Mouse (Mus musculus): Measurements from ENCODE around the gene Bpifa1. TPM values are rescaled to one million over a fixed set of nuclear protein-coding genes. Genes with fewer than 3 reads are reported as not detected.

Bpifa1 gene
- not detected for polyA plus RNA-seq (2014; fragmentation: Illumina TruSeq; extraction: RNeasy Lipid Tissue Mini Kit (QIAGEN cat#74804))

GRCm38 (mm10) chr2:154142580-154142979, at the start of gene Bpifa1:
Gene Bpifa1, plus strand, starts transcription at chr2:154142880.

GRCm38 (mm10) chr2:154130120-154130519, 12.6 kb upstream of the Bpifa1 start, which contains the start of gene Bpifa3:
Gene Bpifa3, plus strand, starts transcription at chr2:154130336.

GRCm38 (mm10) chr2:154162307-154162706, 19.6 kb downstream of the Bpifa1 start, which contains the start of gene Bpifa5:
Gene Bpifa5, plus strand, starts transcription at chr2:154162607.

GRCm38 (mm10) chr2:154190546-154191258, 48.0 kb downstream of the Bpifa1 start, which contains the start of gene Bpifb1:
Gene Bpifb1, plus strand, starts transcription at chr2:154190818.

Other genes starting within 250 kb of the Bpifa1 start
- gene Bpifb6, start 242.5 kb upstream of the Bpifa1 start, polyA plus RNA-seq (2014; fragmentation: Illumina TruSeq; extraction: RNeasy Lipid Tissue Mini Kit (QIAGEN cat#74804)) = not detected
- not detected for gene Bpifb3, start 224.7 kb upstream of the Bpifa1 start, polyA plus RNA-seq (2014; fragmentation: Illumina TruSeq; extraction: RNeasy Lipid Tissue Mini Kit (QIAGEN cat#74804))
- gene Bpifb4, start 204.7 kb upstream of the Bpifa1 start, polyA plus RNA-seq (2014; fragmentation: Illumina TruSeq; extraction: RNeasy Lipid Tissue Mini Kit (QIAGEN cat#74804)) = 23.9 TPM
- 0.48 TPM for gene Bpifa6, start 167.9 kb upstream of the Bpifa1 start, polyA plus RNA-seq (2014; fragmentation: Illumina TruSeq; extraction: RNeasy Lipid Tissue Mini Kit (QIAGEN cat#74804))
- 3.3 TPM for gene Bpifa2, start 134.6 kb upstream of the Bpifa1 start, polyA plus RNA-seq (2014; fragmentation: Illumina TruSeq; extraction: RNeasy Lipid Tissue Mini Kit (QIAGEN cat#74804))
- gene Bpifa3, start 12.5 kb upstream of the Bpifa1 start, polyA plus RNA-seq (2014; fragmentation: Illumina TruSeq; extraction: RNeasy Lipid Tissue Mini Kit (QIAGEN cat#74804)) = not detected
- gene Bpifa5, start 19.7 kb downstream of the Bpifa1 start, polyA plus RNA-seq (2014; fragmentation: Illumina TruSeq; extraction: RNeasy Lipid Tissue Mini Kit (QIAGEN cat#74804)) = not detected
- gene Bpifb1, start 47.9 kb downstream of the Bpifa1 start, polyA plus RNA-seq (2014; fragmentation: Illumina TruSeq; extraction: RNeasy Lipid Tissue Mini Kit (QIAGEN cat#74804)) = 0.29 TPM
- 2.6 TPM for gene Bpifb5, start 80.9 kb downstream of the Bpifa1 start, polyA plus RNA-seq (2014; fragmentation: Illumina TruSeq; extraction: RNeasy Lipid Tissue Mini Kit (QIAGEN cat#74804))
- gene Bpifb9a, start 115.0 kb downstream of the Bpifa1 start, polyA plus RNA-seq (2014; fragmentation: Illumina TruSeq; extraction: RNeasy Lipid Tissue Mini Kit (QIAGEN cat#74804)) = not detected
- not detected for gene Bpifb9b, start 164.3 kb downstream of the Bpifa1 start, polyA plus RNA-seq (2014; fragmentation: Illumina TruSeq; extraction: RNeasy Lipid Tissue Mini Kit (QIAGEN cat#74804))
- gene Cdk5rap1, start 230.1 kb downstream of the Bpifa1 start, polyA plus RNA-seq (2014; fragmentation: Illumina TruSeq; extraction: RNeasy Lipid Tissue Mini Kit (QIAGEN cat#74804)) = 8.2 TPM